Mouse (Mus musculus) kidney, postnatal 25 days (tissue): ENCODE data around the gene Dusp22.

Source experiments
- DNase-seq, 2 experiments: peaks; one replicate each; pipeline ENCODE4 v3.0.0; 2021; ENCODE audit warnings: mixed read lengths in 2 of 2

Dusp22 gene

GRCm38 (mm10) chr13:30751304-30751580 is 91.4 kb downstream of the Dusp22 start:
- no peak for DNase-seq

- no peak for DNase-seq
These were observed 92.9 kb downstream of the Dusp22 start for GRCm38 (mm10) chr13:30752581-30753187.

GRCm38 (mm10) chr13:30753441-30753840 is 93.6 kb downstream of the Dusp22 start:
- DNase-seq: no peak

- DNase-seq: no peak
These were observed 94.3 kb downstream of the Dusp22 start for GRCm38 (mm10) chr13:30754066-30754465.

- no peak for DNase-seq
These were observed 95.2 kb downstream of the Dusp22 start for GRCm38 (mm10) chr13:30754825-30755476.

GRCm38 (mm10) chr13:30755577-30755976 is 95.8 kb downstream of the Dusp22 start:
- no peak for DNase-seq

- DNase-seq: no peak
These were observed 96.3 kb downstream of the Dusp22 start for GRCm38 (mm10) chr13:30755998-30756639.

- DNase-seq: no peak
These were observed 97.6 kb downstream of the Dusp22 start for GRCm38 (mm10) chr13:30757264-30757900.

GRCm38 (mm10) chr13:30758789-30759381 is 99.1 kb downstream of the Dusp22 start:
- no peak for DNase-seq

- no peak for DNase-seq
These were observed 100.7 kb downstream of the Dusp22 start for GRCm38 (mm10) chr13:30760374-30761090.
